Mouse (Mus musculus): ENCODE results near the gene Vps4b. TPM values are rescaled to one million over a fixed set of nuclear protein-coding genes. Genes with fewer than 3 reads are reported as not detected.

Vps4b gene
- total RNA-seq (2014; fragmentation: Nextera tagmentation) (38.1 and 76.7 TPM in 2 replicates), total RNA-seq (2017) (68.8 and 105 TPM in 2 replicates)

- ATAC-seq (replicated peaks; ENCODE audit: low FRiP score, low TSS enrichment, poor library complexity, severe bottlenecking): peak; percentile 98
Measured at GRCm38 (mm10) chr1:106796542-106796924, at the start of gene Vps4b. Gene Vps4b (minus strand): TSS chr1:106796728.

- peak; percentile 90 for ATAC-seq (replicated peaks; ENCODE audit: low FRiP score, low TSS enrichment, poor library complexity, severe bottlenecking)
Measured at GRCm38 (mm10) chr1:106828784-106829183, 32.3 kb upstream of the Vps4b start.

GRCm38 (mm10) chr1:106822297-106822696, 25.8 kb upstream of the Vps4b start:
- no peak for ATAC-seq (replicated peaks; ENCODE audit: low FRiP score, low TSS enrichment, poor library complexity, severe bottlenecking)

- ATAC-seq (replicated peaks; ENCODE audit: low FRiP score, low TSS enrichment, poor library complexity, severe bottlenecking): peak; percentile 72
Measured at GRCm38 (mm10) chr1:106818323-106818722, 21.8 kb upstream of the Vps4b start.

GRCm38 (mm10) chr1:106816766-106817165, 20.2 kb upstream of the Vps4b start:
- ATAC-seq (replicated peaks; ENCODE audit: low FRiP score, low TSS enrichment, poor library complexity, severe bottlenecking): no peak

GRCm38 (mm10) chr1:106815265-106815664, 18.7 kb upstream of the Vps4b start:
- no peak for ATAC-seq (replicated peaks; ENCODE audit: low FRiP score, low TSS enrichment, poor library complexity, severe bottlenecking)

- no peak for ATAC-seq (replicated peaks; ENCODE audit: low FRiP score, low TSS enrichment, poor library complexity, severe bottlenecking)
Measured at GRCm38 (mm10) chr1:106814864-106815263, 18.3 kb upstream of the Vps4b start.

GRCm38 (mm10) chr1:106799931-106800330, 3.4 kb upstream of the Vps4b start:
- ATAC-seq (replicated peaks; ENCODE audit: low FRiP score, low TSS enrichment, poor library complexity, severe bottlenecking): no peak

- ATAC-seq (replicated peaks; ENCODE audit: low FRiP score, low TSS enrichment, poor library complexity, severe bottlenecking): no peak
Measured at GRCm38 (mm10) chr1:106799406-106799805, 2.9 kb upstream of the Vps4b start.

GRCm38 (mm10) chr1:106796987-106797779, 655 bp upstream of the Vps4b start:
- ATAC-seq (replicated peaks; ENCODE audit: low FRiP score, low TSS enrichment, poor library complexity, severe bottlenecking): 0 out of 2 replicates have a peak, but pooled peaks have one; percentile 36

- ATAC-seq (replicated peaks; ENCODE audit: low FRiP score, low TSS enrichment, poor library complexity, severe bottlenecking): peak; percentile 65
Measured at GRCm38 (mm10) chr1:106795634-106796541, 640 bp downstream of the Vps4b start.

- ATAC-seq (replicated peaks; ENCODE audit: low FRiP score, low TSS enrichment, poor library complexity, severe bottlenecking): no peak
Measured at GRCm38 (mm10) chr1:106774896-106775295, 21.6 kb downstream of the Vps4b start.

GRCm38 (mm10) chr1:106774092-106774491, 22.4 kb downstream of the Vps4b start:
- ATAC-seq (replicated peaks; ENCODE audit: low FRiP score, low TSS enrichment, poor library complexity, severe bottlenecking): no peak

- peak; percentile 76 for ATAC-seq (replicated peaks; ENCODE audit: low FRiP score, low TSS enrichment, poor library complexity, severe bottlenecking)
Measured at GRCm38 (mm10) chr1:106768773-106769172, 27.8 kb downstream of the Vps4b start.

GRCm38 (mm10) chr1:106765771-106766170, 30.8 kb downstream of the Vps4b start:
- no peak for ATAC-seq (replicated peaks; ENCODE audit: low FRiP score, low TSS enrichment, poor library complexity, severe bottlenecking)

- ATAC-seq (replicated peaks; ENCODE audit: low FRiP score, low TSS enrichment, poor library complexity, severe bottlenecking): no peak
Measured at GRCm38 (mm10) chr1:106764846-106765245, 31.7 kb downstream of the Vps4b start.

- no peak for ATAC-seq (replicated peaks; ENCODE audit: low FRiP score, low TSS enrichment, poor library complexity, severe bottlenecking)
Measured at GRCm38 (mm10) chr1:106764281-106764680, 32.2 kb downstream of the Vps4b start.

- ATAC-seq (replicated peaks; ENCODE audit: low FRiP score, low TSS enrichment, poor library complexity, severe bottlenecking): no peak
Measured at GRCm38 (mm10) chr1:106760750-106761149, 35.8 kb downstream of the Vps4b start.

GRCm38 (mm10) chr1:106759572-106760435, 36.7 kb downstream of the Vps4b start, which contains the start of gene Kdsr:
Gene Kdsr (minus strand): TSS chr1:106759727.
- ATAC-seq (replicated peaks; ENCODE audit: low FRiP score, low TSS enrichment, poor library complexity, severe bottlenecking): peak; percentile 93
